Mouse (Mus musculus): ENCODE results near the gene Fmnl3. TPM values are rescaled to one million over a fixed set of nuclear protein-coding genes. Genes with fewer than 3 reads are reported as not detected.

The Fmnl3 gene
- polyA plus RNA-seq, 1 experiment: 15.3 TPM

DNA sequence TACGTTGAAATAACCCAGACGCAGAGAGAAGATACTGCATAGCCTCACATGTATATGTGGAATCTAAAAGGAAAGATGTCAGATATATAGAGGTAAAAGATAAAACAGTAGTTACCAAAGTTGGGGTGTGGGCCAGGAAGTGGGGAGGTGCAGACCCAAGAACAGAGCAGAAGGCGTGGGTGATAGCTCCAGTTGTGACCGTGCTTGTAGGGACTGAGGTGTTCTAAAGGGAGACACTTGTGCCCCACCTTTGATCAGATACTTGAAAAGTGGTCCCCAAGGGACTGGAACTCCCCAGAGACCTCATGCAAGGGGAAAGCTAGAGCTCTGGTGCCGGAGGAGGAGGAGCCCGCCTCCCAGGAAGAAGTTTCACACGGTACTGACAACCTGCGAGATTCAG lies 94.2 kb downstream of the Fmnl3 start:
- H3K27ac ChIP-seq (ENCODE audit: control insufficient read depth, insufficient read depth, low read depth, low read length): no peak overlapping the region
- H3K4me3 ChIP-seq (ENCODE audit: control insufficient read depth, low read depth, low read length): no peak overlapping the region
- no peaks in the 10 kb centered on the region for H3K4me1 ChIP-seq (ENCODE audit: control insufficient read depth, insufficient read depth, low read length)
- TF ChIP-seq CTCF (IDR thresholded peaks at IDR 0.05; ENCODE audit: control insufficient read depth, insufficient read depth, insufficient replicate concordance, low read depth, low read length): no peak
- TF ChIP-seq POLR2A (IDR thresholded peaks at IDR 0.05; ENCODE audit: control insufficient read depth, low read depth, low read length): no peak
- H3K36me3 ChIP-seq (ENCODE audit: control insufficient read depth, insufficient read depth, low read length): no peaks in the 10 kb centered on the region
- H3K27me3 ChIP-seq (ENCODE audit: control insufficient read depth, insufficient read depth, low read length): no peaks in the 10 kb centered on the region

Other genes with a start within 250 kb of the Fmnl3 start
- gene Spats2, start 244.6 kb downstream of the Fmnl3 start, polyA plus RNA-seq (2012; rRNA removed): 34.2 and 35.8 TPM in 2 replicates
- 0.89 and 1.00 TPM in 2 replicates for gene Kcnh3, start 145.6 kb downstream of the Fmnl3 start, polyA plus RNA-seq (2012; rRNA removed)
- 113 and 124 TPM in 2 replicates for gene Mcrs1, start 118.5 kb downstream of the Fmnl3 start, polyA plus RNA-seq (2012; rRNA removed)
- 104 and 118 TPM in 2 replicates for gene Prpf40b, start 75.4 kb downstream of the Fmnl3 start, polyA plus RNA-seq (2012; rRNA removed)
- 57.2 and 58.2 TPM in 2 replicates for gene Fam186b, start 74.6 kb downstream of the Fmnl3 start, polyA plus RNA-seq (2012; rRNA removed)
- gene Tmbim6, start 22.4 kb upstream of the Fmnl3 start, polyA plus RNA-seq (2012; rRNA removed): 734 and 786 TPM in 2 replicates
- 3.9 and 4.4 TPM in 2 replicates for gene Nckap5l, start 87.3 kb upstream of the Fmnl3 start, polyA plus RNA-seq (2012; rRNA removed)
- 4.6 and 4.7 TPM in 2 replicates for gene Bcdin3d, start 104.2 kb upstream of the Fmnl3 start, polyA plus RNA-seq (2012; rRNA removed)
- gene Faim2, start 157.7 kb upstream of the Fmnl3 start, polyA plus RNA-seq (2012; rRNA removed): 0.19 and 0.72 TPM in 2 replicates
- 13.8 and 16.9 TPM in 2 replicates for gene Aqp2, start 208.6 kb upstream of the Fmnl3 start, polyA plus RNA-seq (2012; rRNA removed)
- 1.1 and 1.6 TPM in 2 replicates for gene Aqp5, start 220.3 kb upstream of the Fmnl3 start, polyA plus RNA-seq (2012; rRNA removed)
- not detected in 2 replicates for gene Aqp6, start 230.9 kb upstream of the Fmnl3 start, polyA plus RNA-seq (2012; rRNA removed)

Data from testis, adult 2 months (tissue).